Mouse (Mus musculus): ENCODE measurements around the gene Gm43552. TPM values are rescaled to one million over a fixed set of nuclear protein-coding genes. Genes with fewer than 3 reads are reported as not detected.
"Not testable (repeated sequence)": the region's sequence is repeated elsewhere in the genome, so short reads cannot be mapped to it uniquely, and the experiment has no call there.

The Gm43552 gene
- polyA plus RNA-seq (2016; fragmentation: Nextera tagmentation; extraction: Ambion mirVana): not detected in 2 replicates

GRCm38 (mm10) chr5:65492716-65493531 is at the start of gene Gm43552:
Gm43552 (minus strand) TSS chr5:65492833.
- WGBS: under 1% methylated on average over 64 of the region's 69 CpGs
- H3K4me2 ChIP-seq (replicated peaks): peak within 1 kb of the TSS; percentile 78
- H3K27me3 ChIP-seq: no peaks in the 10 kb centered on the region
- H3K9ac ChIP-seq: peak within 1 kb of the TSS; percentile 95
- ATAC-seq (ENCODE audit: low FRiP score): peak; percentile 97
- H3K4me3 ChIP-seq: peak within 1 kb of the TSS; percentile 94
- no peaks in the 10 kb centered on the region for H3K36me3 ChIP-seq
- no peaks in the 10 kb centered on the region for H3K9me3 ChIP-seq (replicated peaks)
- H3K4me1 ChIP-seq: peaks cover 16% of the 10 kb centered on the region
- H3K27ac ChIP-seq: peak within 1 kb of the TSS; percentile 96

GRCm38 (mm10) chr5:65541889-65542288 is 49.3 kb upstream of the Gm43552 start:
- Histone ChIP-seq H3K9me3 (replicated peaks) (no peaks in the 10 kb centered on the region), H3K27me3 (no peaks in the 10 kb centered on the region), H3K9ac (no peak overlapping the region), H3K4me2 (replicated peaks) (no peak overlapping the region), H3K27ac (no peak overlapping the region), H3K4me3 (no peak overlapping the region), H3K36me3 (no peaks in the 10 kb centered on the region), H3K4me1 (peaks cover 9% of the 10 kb centered on the region)
- no peak for ATAC-seq (ENCODE audit: low FRiP score)
- WGBS: 87% methylated on average over 3 of the region's 3 CpGs

- Histone ChIP-seq H3K27me3 (no peaks in the 10 kb centered on the region), H3K27ac (no peak overlapping the region), H3K36me3 (no peaks in the 10 kb centered on the region), H3K4me1 (peaks cover 12% of the 10 kb centered on the region), H3K9me3 (replicated peaks) (no peaks in the 10 kb centered on the region), H3K4me3 (no peak overlapping the region), H3K9ac (no peak overlapping the region), H3K4me2 (replicated peaks) (no peak overlapping the region)
- ATAC-seq (ENCODE audit: low FRiP score): no peak
- 92% methylated on average over 3 of the region's 3 CpGs for WGBS
Observed at GRCm38 (mm10) chr5:65539786-65540185, 47.2 kb upstream of the Gm43552 start.

- no peak overlapping the region for H3K9ac ChIP-seq
Observed at GRCm38 (mm10) chr5:65538829-65539228, 46.2 kb upstream of the Gm43552 start.

GRCm38 (mm10) chr5:65538121-65538520 is 45.5 kb upstream of the Gm43552 start:
- Histone ChIP-seq H3K27me3 (no peaks in the 10 kb centered on the region), H3K36me3 (no peaks in the 10 kb centered on the region), H3K4me2 (replicated peaks) (peak overlapping the region; percentile 58), H3K4me3 (peak overlapping the region; percentile 95), H3K27ac (peak overlapping the region; percentile 100), H3K9me3 (replicated peaks) (no peaks in the 10 kb centered on the region), H3K4me1 (peaks cover 12% of the 10 kb centered on the region), H3K9ac (peak overlapping the region; percentile 97)
- WGBS: 3% methylated on average over 4 of the region's 4 CpGs
- ATAC-seq (ENCODE audit: low FRiP score): no peak

More at GRCm38 (mm10) chr5:65538829-65539228, 46.2 kb upstream of the Gm43552 start:
- H3K27me3 ChIP-seq: no peaks in the 10 kb centered on the region
- peak overlapping the region; percentile 58 for H3K4me2 ChIP-seq (replicated peaks)
- ATAC-seq (ENCODE audit: low FRiP score): no peak
- no peak overlapping the region for H3K27ac ChIP-seq
- no peaks in the 10 kb centered on the region for H3K9me3 ChIP-seq (replicated peaks)
- WGBS: 33% methylated on average over 4 of the region's 4 CpGs
- peaks cover 12% of the 10 kb centered on the region for H3K4me1 ChIP-seq
- H3K4me3 ChIP-seq: peak overlapping the region; percentile 16; the same call in 1 of the 2 replicates
- no peaks in the 10 kb centered on the region for H3K36me3 ChIP-seq

- Histone ChIP-seq H3K4me1 (peaks cover 12% of the 10 kb centered on the region), H3K36me3 (no peaks in the 10 kb centered on the region), H3K9ac (peak overlapping the region; percentile 97), H3K9me3 (replicated peaks) (no peaks in the 10 kb centered on the region), H3K4me2 (replicated peaks) (peak overlapping the region; percentile 58), H3K4me3 (peak overlapping the region; percentile 95), H3K27me3 (no peaks in the 10 kb centered on the region), H3K27ac (peak overlapping the region; percentile 100)
- peak; percentile 79 for ATAC-seq (ENCODE audit: low FRiP score)
- under 1% methylated on average over 46 of the region's 59 CpGs for WGBS
Observed at GRCm38 (mm10) chr5:65537420-65538071, 44.9 kb upstream of the Gm43552 start.

- peak within 1 kb of the TSS; percentile 97 for H3K9ac ChIP-seq
- no peaks in the 10 kb centered on the region for H3K9me3 ChIP-seq (replicated peaks)
- WGBS: 0% methylated on average over 66 of the region's 66 CpGs
- H3K4me1 ChIP-seq: peaks cover 12% of the 10 kb centered on the region
- H3K4me3 ChIP-seq: peak within 1 kb of the TSS; percentile 95
- peak within 1 kb of the TSS; percentile 100 for H3K27ac ChIP-seq
- H3K36me3 ChIP-seq: no peaks in the 10 kb centered on the region
- H3K4me2 ChIP-seq (replicated peaks): peak within 1 kb of the TSS; percentile 58
- ATAC-seq (ENCODE audit: low FRiP score): peak; percentile 96
- H3K27me3 ChIP-seq: no peaks in the 10 kb centered on the region
Observed at GRCm38 (mm10) chr5:65536751-65537419, 44.3 kb upstream of the Gm43552 start, which contains the start of the genes Smim14 and Ube2k. Smim14 (minus strand) TSS chr5:65537184. Ube2k (plus strand) TSS chr5:65537233.

- Histone ChIP-seq H3K9ac (peak overlapping the region; percentile 97; the same call in 1 of the 2 replicates), H3K4me3 (peak overlapping the region; percentile 95), H3K4me1 (peaks cover 12% of the 10 kb centered on the region), H3K27ac (peak overlapping the region; percentile 100), H3K4me2 (replicated peaks) (peak overlapping the region; percentile 58)
- WGBS: 84% methylated on average over 10 of the region's 10 CpGs
- not testable (repeated sequence) for H3K27me3 ChIP-seq; H3K9me3 ChIP-seq (replicated peaks); H3K36me3 ChIP-seq; ATAC-seq (ENCODE audit: low FRiP score)
Observed at GRCm38 (mm10) chr5:65536068-65536465, 43.4 kb upstream of the Gm43552 start.

- H3K4me1 ChIP-seq: peaks cover 12% of the 10 kb centered on the region
- H3K9me3 ChIP-seq (replicated peaks): no peaks in the 10 kb centered on the region
- H3K27ac ChIP-seq: no peak overlapping the region
- no peaks in the 10 kb centered on the region for H3K36me3 ChIP-seq
- no peak overlapping the region for H3K9ac ChIP-seq
- no peak overlapping the region for H3K4me3 ChIP-seq
- WGBS: 68% methylated on average over 5 of the region's 5 CpGs
- no peaks in the 10 kb centered on the region for H3K27me3 ChIP-seq
- H3K4me2 ChIP-seq (replicated peaks): no peak overlapping the region
- ATAC-seq (ENCODE audit: low FRiP score): no peak
Observed at GRCm38 (mm10) chr5:65535457-65536067, 42.9 kb upstream of the Gm43552 start.

- H3K36me3 ChIP-seq: no peaks in the 10 kb centered on the region
- H3K4me2 ChIP-seq (replicated peaks): no peak overlapping the region
- H3K27ac ChIP-seq: no peak overlapping the region
- WGBS: 66% methylated on average over 4 of the region's 4 CpGs
- H3K9me3 ChIP-seq (replicated peaks): no peaks in the 10 kb centered on the region
- ATAC-seq (ENCODE audit: low FRiP score): no peak
- H3K9ac ChIP-seq: no peak overlapping the region
- no peaks in the 10 kb centered on the region for H3K27me3 ChIP-seq
- H3K4me3 ChIP-seq: no peak overlapping the region
- peaks cover 10% of the 10 kb centered on the region for H3K4me1 ChIP-seq
Observed at GRCm38 (mm10) chr5:65534496-65534895, 41.9 kb upstream of the Gm43552 start.

- no peaks in the 10 kb centered on the region for H3K27me3 ChIP-seq
- no peak overlapping the region for H3K9ac ChIP-seq
- no peak overlapping the region for H3K4me2 ChIP-seq (replicated peaks)
- H3K27ac ChIP-seq: no peak overlapping the region
- peaks cover 1% of the 10 kb centered on the region; the same call in 1 of the 2 replicates for H3K4me1 ChIP-seq
- H3K9me3 ChIP-seq (replicated peaks): no peaks in the 10 kb centered on the region
- 69% methylated on average over 3 of the region's 3 CpGs for WGBS
- H3K4me3 ChIP-seq: no peak overlapping the region
- ATAC-seq (ENCODE audit: low FRiP score): no peak
- H3K36me3 ChIP-seq: no peaks in the 10 kb centered on the region
Observed at GRCm38 (mm10) chr5:65531283-65531682, 38.6 kb upstream of the Gm43552 start.
